Mouse (Mus musculus) liver, adult 2 months (tissue): Measurements from ENCODE around the gene Ky.

Experiments used
- CTCF ChIP-seq: fragments of 200-500 bp; IDR thresholded peaks from 2 replicates; pipeline ENCODE4 v1.5.1; 2011; ENCODE audit warnings: low read depth, low read length, control low read depth
- POLR2A ChIP-seq: fragments of 200-500 bp; IDR thresholded peaks from 2 replicates; pipeline ENCODE4 v1.6.1; 2011; ENCODE audit warnings: low read length, control low read depth; ENCODE audit not compliant: insufficient read depth; ENCODE audit errors: extremely low read depth

DNA sequence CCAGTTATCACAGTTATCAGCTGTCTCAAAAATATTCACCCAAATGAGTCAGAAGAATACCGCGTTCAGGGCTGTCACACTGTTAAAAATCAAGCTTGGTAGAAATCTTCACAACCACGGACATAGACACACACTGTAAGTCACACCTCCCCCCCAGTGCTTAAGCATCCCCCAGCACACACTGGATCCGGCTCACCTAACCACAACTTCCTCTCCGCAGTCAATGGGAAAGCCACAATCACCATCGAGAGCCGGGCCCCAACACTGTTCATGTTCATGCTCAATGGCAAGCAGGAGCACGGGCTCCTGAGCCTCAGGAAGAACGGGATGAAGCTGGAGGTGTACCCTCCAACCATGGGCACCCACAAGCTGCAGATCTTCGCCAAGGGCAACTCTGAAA lies 36.1 kb downstream of the Ky start:
- no peak for TF ChIP-seq CTCF
- TF ChIP-seq POLR2A, result no peak
